Mouse (Mus musculus) neural tube, embryonic 12.5 days (tissue): ENCODE results near the gene Hif1an. TPM values are rescaled to one million over a fixed set of nuclear protein-coding genes. Genes with fewer than 3 reads are reported as not detected.

Source experiments
- ATAC-seq: fragments of 200-750 bp; cut with Nextera tagmentation; 2 replicates; pipeline ENCODE4 v1.8.0; 2017; ENCODE audit warnings: low read depth, mild to moderate bottlenecking, moderate TSS enrichment, moderate library complexity; ENCODE audit not compliant: low FRiP score
- H3K27ac ChIP-seq: fragments of 300-500 bp; sonication (generic); 2 replicates; pipeline ENCODE4 v1.5.1; 2016
- H3K27me3 ChIP-seq: fragments of 300-500 bp; sonication (generic); replicated peaks from 2 replicates; pipeline ENCODE4 v1.6.1; 2016; ENCODE audit warnings: mild to moderate bottlenecking
- H3K36me3 ChIP-seq: fragments of 300-500 bp; sonication (generic); 2 replicates; pipeline ENCODE4 v1.6.1; 2016; ENCODE audit warnings: mild to moderate bottlenecking
- H3K4me1 ChIP-seq: fragments of 300-500 bp; sonication (generic); 2 replicates; pipeline ENCODE4 v1.6.1; 2016
- H3K4me2 ChIP-seq: fragments of 300-500 bp; sonication (generic); replicated peaks from 2 replicates; pipeline ENCODE4 v1.6.1; 2016; ENCODE audit warnings: mild to moderate bottlenecking
- H3K4me3 ChIP-seq: fragments of 300-500 bp; sonication (generic); 2 replicates; pipeline ENCODE4 v1.5.1; 2016
- H3K9ac ChIP-seq: fragments of 300-500 bp; sonication (generic); 2 replicates; pipeline ENCODE4 v1.6.1; 2016; ENCODE audit warnings: mild to moderate bottlenecking
- H3K9me3 ChIP-seq: fragments of 300-500 bp; sonication (generic); 2 replicates; pipeline ENCODE4 v1.6.1; 2016; ENCODE audit warnings: mild to moderate bottlenecking
- WGBS: fragments of 180-500 bp; shearing (Covaris S2); methylation state at CpG from one replicate; pipeline ENCODE4 v1.1.7; 2016; 5-methylcytosine and 5-hydroxymethylcytosine counted together
- polyA plus RNA-seq: library from polyadenylated mRNA; unstranded; fragments of >200 nt; fragmentation: Nextera tagmentation; extraction: Ambion mirVana; gene quantifications from 2 replicates; pipeline ENCODE4 v1.2.1, GENCODE M21; 2016

Gene Hif1an
- polyA plus RNA-seq, 1 experiment from 2014 or later = 36.2 TPM

- 90% methylated on average over 8 of the region's 8 CpGs for WGBS
- no peak overlapping the region for H3K4me2 ChIP-seq
- H3K27me3 ChIP-seq = no peaks in the 10 kb centered on the region; the same call in 1 of the 2 replicates
- H3K27ac ChIP-seq = no peak overlapping the region
- no peak overlapping the region for H3K4me3 ChIP-seq
- H3K9me3 ChIP-seq = peaks cover 15% of the 10 kb centered on the region; the same call in 1 of the 2 replicates
- peaks cover 6% of the 10 kb centered on the region for H3K4me1 ChIP-seq
- H3K9ac ChIP-seq = no peak overlapping the region
- no peak for ATAC-seq
- peaks cover under 1% of the 10 kb centered on the region for H3K36me3 ChIP-seq
Observed at GRCm38 (mm10) chr19:44542694-44543178, 19.9 kb upstream of the Hif1an start.

DNA sequence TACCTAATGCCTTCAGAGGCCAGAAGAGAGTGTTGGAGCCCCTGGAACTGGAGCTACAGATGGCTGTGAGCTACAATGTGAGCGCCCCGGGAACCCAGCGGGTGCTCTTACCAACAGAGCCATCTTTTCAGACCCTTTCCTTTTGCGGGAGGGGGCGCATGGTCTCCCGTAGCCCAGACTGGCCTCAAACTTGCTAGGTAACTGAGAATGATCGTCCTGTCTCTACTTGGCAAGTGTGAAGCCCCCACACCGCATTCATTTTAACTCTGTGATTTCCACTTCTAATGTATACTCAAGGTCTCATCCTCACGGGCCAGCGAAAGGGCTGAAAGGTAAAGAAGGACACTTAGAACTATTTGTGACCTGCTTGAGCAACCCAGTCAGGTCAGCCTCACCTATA lies 18.3 kb upstream of the Hif1an start:
- Histone ChIP-seq H3K27me3 (no peaks in the 10 kb centered on the region; the same call in 1 of the 2 replicates), H3K4me2 (no peak overlapping the region), H3K9ac (no peak overlapping the region), H3K4me3 (no peak overlapping the region), H3K4me1 (peaks cover 6% of the 10 kb centered on the region), H3K9me3 (peaks cover 15% of the 10 kb centered on the region; the same call in 1 of the 2 replicates), H3K27ac (no peak overlapping the region), H3K36me3 (peaks cover 16% of the 10 kb centered on the region)
- no peak for ATAC-seq
- 62% methylated on average over 10 of the region's 10 CpGs for WGBS

DNA sequence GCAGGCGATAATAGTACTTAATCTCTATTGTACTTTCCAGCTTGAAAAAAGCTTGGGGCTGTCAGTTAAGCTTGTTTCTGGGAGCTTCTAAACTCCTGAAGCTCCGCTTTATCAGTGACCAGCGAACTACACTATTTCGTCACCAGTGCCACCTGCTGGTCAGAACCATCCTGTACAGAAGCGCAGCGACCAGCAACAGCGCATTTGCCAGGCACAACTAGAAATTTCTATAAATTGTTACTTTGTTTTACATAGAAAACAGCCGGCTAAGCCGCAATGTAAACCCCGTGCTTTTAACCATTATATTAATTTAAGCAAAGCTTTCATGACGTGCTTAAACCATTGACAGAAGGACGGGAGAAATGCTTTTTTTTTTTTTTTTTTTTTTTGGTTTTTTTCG lies 17.9 kb upstream of the Hif1an start:
- Histone ChIP-seq H3K9me3 (peaks cover 15% of the 10 kb centered on the region; the same call in 1 of the 2 replicates), H3K27ac (no peak overlapping the region), H3K9ac (no peak overlapping the region), H3K27me3 (no peaks in the 10 kb centered on the region; the same call in 1 of the 2 replicates), H3K36me3 (peaks cover 20% of the 10 kb centered on the region), H3K4me3 (no peak overlapping the region), H3K4me2 (peak overlapping the region; percentile 89), H3K4me1 (peaks cover 6% of the 10 kb centered on the region)
- no peak for ATAC-seq
- WGBS = 3% methylated on average over 13 of the region's 13 CpGs

- peaks cover 10% of the 10 kb centered on the region; the same call in 1 of the 2 replicates for H3K9me3 ChIP-seq
- ATAC-seq = peak; percentile 53
- peak within 1 kb of the TSS; percentile 61 for H3K9ac ChIP-seq
- H3K27ac ChIP-seq = no peak within 1 kb of the TSS
- H3K27me3 ChIP-seq = no peaks in the 10 kb centered on the region; the same call in 1 of the 2 replicates
- peaks cover 27% of the 10 kb centered on the region for H3K36me3 ChIP-seq
- H3K4me3 ChIP-seq = peak within 1 kb of the TSS; percentile 48
- H3K4me2 ChIP-seq = peak within 1 kb of the TSS; percentile 89
- peaks cover 6% of the 10 kb centered on the region for H3K4me1 ChIP-seq
- WGBS = 1% methylated on average over 47 of the region's 47 CpGs
Observed at GRCm38 (mm10) chr19:44545321-44546041, 17.2 kb upstream of the Hif1an start, which contains the start of gene Sec31b. Sec31b (minus strand) TSS chr19:44545864.

GRCm38 (mm10) chr19:44552731-44553130 lies 9.9 kb upstream of the Hif1an start, which contains the start of gene Gm20538:
Gm20538 (minus strand) TSS chr19:44552831.
- H3K27ac ChIP-seq = no peak within 1 kb of the TSS
- H3K4me1 ChIP-seq = peaks cover 6% of the 10 kb centered on the region
- no peak within 1 kb of the TSS for H3K9ac ChIP-seq
- no peak for ATAC-seq
- no peaks in the 10 kb centered on the region for H3K9me3 ChIP-seq
- no peak within 1 kb of the TSS for H3K4me3 ChIP-seq
- H3K4me2 ChIP-seq = peak within 1 kb of the TSS; percentile 74; the same call in 1 of the 2 replicates
- H3K36me3 ChIP-seq = peaks cover 54% of the 10 kb centered on the region
- 94% methylated on average over 4 of the region's 4 CpGs for WGBS
- no peaks in the 10 kb centered on the region for H3K27me3 ChIP-seq

- Histone ChIP-seq H3K9me3 (no peaks in the 10 kb centered on the region), H3K4me2 (peak overlapping the region; percentile 74; the same call in 1 of the 2 replicates), H3K36me3 (peaks cover 49% of the 10 kb centered on the region), H3K27ac (no peak overlapping the region), H3K27me3 (no peaks in the 10 kb centered on the region), H3K4me3 (no peak overlapping the region), H3K4me1 (peaks cover 6% of the 10 kb centered on the region), H3K9ac (no peak overlapping the region)
- 96% methylated on average over 4 of the region's 4 CpGs for WGBS
- no peak for ATAC-seq
Observed at GRCm38 (mm10) chr19:44553286-44553685, 9.4 kb upstream of the Hif1an start.

DNA sequence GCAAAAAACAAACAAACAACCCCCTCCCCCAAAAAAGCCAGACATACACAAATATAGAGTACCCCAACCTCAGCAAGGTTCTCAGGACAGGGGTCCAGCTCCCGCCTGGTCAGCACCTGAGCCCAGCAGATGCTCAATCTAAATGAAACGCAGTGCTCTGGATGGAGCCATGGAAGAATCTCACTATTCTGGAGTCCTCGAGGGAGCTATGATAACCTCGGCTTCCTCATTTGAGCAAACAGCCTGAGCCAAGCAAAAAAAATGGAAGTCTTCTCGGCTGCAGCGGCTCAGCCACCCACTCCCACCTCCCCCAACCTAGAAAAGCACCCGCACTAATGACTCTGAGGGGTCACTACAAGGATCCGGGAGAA lies 8.2 kb upstream of the Hif1an start:
- 6% methylated on average over 8 of the region's 8 CpGs for WGBS
- Histone ChIP-seq H3K4me2 (peak overlapping the region; percentile 74), H3K4me1 (peaks cover 6% of the 10 kb centered on the region), H3K36me3 (peaks cover 37% of the 10 kb centered on the region), H3K27ac (no peak overlapping the region), H3K27me3 (peaks cover 3% of the 10 kb centered on the region; the same call in 1 of the 2 replicates), H3K9ac (peak overlapping the region; percentile 86), H3K4me3 (peak overlapping the region; percentile 76), H3K9me3 (no peaks in the 10 kb centered on the region)
- ATAC-seq = peak; percentile 34

GRCm38 (mm10) chr19:44554861-44555590 lies 7.6 kb upstream of the Hif1an start, which contains the start of gene Ndufb8:
Ndufb8 (minus strand) TSS chr19:44555440.
- peak; percentile 87 for ATAC-seq
- H3K36me3 ChIP-seq = peaks cover 32% of the 10 kb centered on the region

DNA sequence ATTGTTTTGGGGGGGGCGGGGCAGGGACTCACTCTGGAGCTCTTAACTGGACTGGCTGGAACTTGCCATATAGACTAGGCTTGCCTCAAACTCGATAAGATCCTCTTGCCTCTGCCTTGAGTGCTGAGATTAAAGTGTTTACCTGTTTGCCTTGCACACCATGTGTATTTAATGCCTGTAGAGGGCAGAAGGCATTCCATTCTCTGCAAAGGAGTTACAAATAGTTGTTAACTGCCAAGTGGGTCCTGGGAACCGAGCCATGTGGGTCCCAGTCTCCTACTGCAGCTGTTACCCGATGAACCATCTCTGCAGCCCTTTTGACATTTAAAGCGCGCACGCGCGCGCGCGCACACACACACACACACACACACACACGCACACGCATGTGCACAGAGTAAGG lies 1.4 kb downstream of the Hif1an start:
- no peak overlapping the region for H3K4me3 ChIP-seq
- peaks cover 40% of the 10 kb centered on the region for H3K36me3 ChIP-seq
- ATAC-seq = no peak
- H3K9me3 ChIP-seq = no peaks in the 10 kb centered on the region
- no peak overlapping the region for H3K27ac ChIP-seq
- peak overlapping the region; percentile 35; the same call in 1 of the 2 replicates for H3K9ac ChIP-seq
- H3K27me3 ChIP-seq = no peaks in the 10 kb centered on the region
- 94% methylated on average over 14 of the region's 14 CpGs for WGBS
- peak overlapping the region; percentile 82 for H3K4me2 ChIP-seq
- H3K4me1 ChIP-seq = peaks cover 16% of the 10 kb centered on the region

More at GRCm38 (mm10) chr19:44554861-44555590, 7.6 kb upstream of the Hif1an start, which contains the start of gene Ndufb8:
- H3K27ac ChIP-seq = peak within 1 kb of the TSS; percentile 29; the same call in 1 of the 2 replicates
- H3K9ac ChIP-seq = peak within 1 kb of the TSS; percentile 86
- peaks cover 6% of the 10 kb centered on the region for H3K4me1 ChIP-seq
- under 1% methylated on average over 50 of the region's 50 CpGs for WGBS
- peak within 1 kb of the TSS; percentile 74 for H3K4me2 ChIP-seq
- H3K9me3 ChIP-seq = no peaks in the 10 kb centered on the region
- H3K27me3 ChIP-seq = peaks cover 3% of the 10 kb centered on the region; the same call in 1 of the 2 replicates
- H3K4me3 ChIP-seq = peak within 1 kb of the TSS; percentile 76

GRCm38 (mm10) chr19:44567763-44568162 lies 5.1 kb downstream of the Hif1an start:
- Histone ChIP-seq H3K4me3 (no peak overlapping the region), H3K4me1 (peaks cover 16% of the 10 kb centered on the region), H3K4me2 (no peak overlapping the region), H3K27me3 (no peaks in the 10 kb centered on the region), H3K9ac (no peak overlapping the region), H3K36me3 (peaks cover 77% of the 10 kb centered on the region), H3K27ac (no peak overlapping the region), H3K9me3 (no peaks in the 10 kb centered on the region)
- 97% methylated on average over 3 of the region's 3 CpGs for WGBS
- ATAC-seq = no peak

DNA sequence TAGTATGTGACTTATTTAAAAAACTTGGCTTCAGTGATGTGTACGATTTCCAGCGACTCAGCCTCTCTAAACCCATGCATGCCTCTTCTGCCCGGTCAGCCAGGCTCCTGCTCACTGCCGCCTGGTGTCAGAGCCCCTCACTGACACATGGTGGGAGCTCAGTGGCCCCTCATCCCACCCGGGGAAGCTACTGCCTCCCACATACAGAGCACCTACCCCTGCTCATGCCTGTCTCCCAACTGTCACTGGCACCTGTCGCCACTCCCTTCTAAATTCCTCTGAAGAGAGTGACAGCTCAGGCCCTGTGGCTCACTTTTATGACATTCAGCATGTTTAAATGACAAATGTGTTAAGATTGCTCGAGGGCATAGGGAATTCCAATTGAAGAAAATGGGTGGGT lies 13.6 kb downstream of the Hif1an start:
- Histone ChIP-seq H3K9me3 (no peaks in the 10 kb centered on the region), H3K36me3 (peaks cover 41% of the 10 kb centered on the region), H3K9ac (no peak overlapping the region), H3K4me3 (no peak overlapping the region), H3K4me2 (no peak overlapping the region), H3K27me3 (no peaks in the 10 kb centered on the region), H3K4me1 (no peaks in the 10 kb centered on the region), H3K27ac (no peak overlapping the region)
- 82% methylated on average over 7 of the region's 7 CpGs for WGBS
- ATAC-seq = no peak

GRCm38 (mm10) chr19:44578038-44578437 lies 15.4 kb downstream of the Hif1an start:
- no peak overlapping the region for H3K9ac ChIP-seq
- peaks cover 24% of the 10 kb centered on the region for H3K36me3 ChIP-seq
- H3K9me3 ChIP-seq = no peaks in the 10 kb centered on the region
- ATAC-seq = no peak
- 0 out of 2 replicates have a peak, but pooled peaks cover 3% of the 10 kb centered on the region for H3K4me1 ChIP-seq
- H3K4me3 ChIP-seq = no peak overlapping the region
- WGBS = 91% methylated on average over 1 of the region's 1 CpGs
- H3K4me2 ChIP-seq = no peak overlapping the region
- no peak overlapping the region for H3K27ac ChIP-seq
- H3K27me3 ChIP-seq = no peaks in the 10 kb centered on the region
